Comparison of ENCODE assay signal across 8 mouse cellular contexts in the genomic region with DNA sequence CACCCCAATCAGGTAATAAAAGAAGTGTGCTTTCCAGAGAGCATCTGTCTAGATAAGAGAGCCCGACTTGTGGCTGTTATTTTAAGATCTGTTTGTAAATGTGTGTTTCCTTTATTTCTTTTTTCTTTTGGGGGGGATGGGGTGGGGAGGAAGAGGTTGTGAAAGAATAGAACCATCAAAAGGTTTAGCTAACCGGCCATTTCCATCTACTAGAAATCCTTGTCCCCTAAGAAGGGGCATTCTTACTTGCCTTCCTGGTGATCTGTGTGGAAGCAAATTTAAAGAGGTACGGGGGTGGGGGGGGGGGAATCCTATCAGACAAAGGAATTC. TPM values are rescaled to one million over a fixed set of nuclear protein-coding genes. Genes with fewer than 3 reads are reported as not detected.
DNase-seq lines count a peak whose midpoint lies in the region; ATAC-seq and TF ChIP-seq lines count a peak whose summit lies in the region.

No protein-coding gene starts in this region.

- no peaks in the 10 kb centered on the region for H3K27me3 ChIP-seq in embryonic facial prominence, embryonic 11.5 days (ENCODE audit: control insufficient read depth, insufficient read depth, low read length)
- no peaks in the 10 kb centered on the region for H3K27me3 ChIP-seq in intestine, embryonic 15.5 days (replicated peaks)
- H3K27me3 ChIP-seq in neural tube, embryonic 13.5 days = no peaks in the 10 kb centered on the region

- H3K4me2 ChIP-seq in embryonic facial prominence, embryonic 11.5 days (ENCODE audit: low read depth, low read length) = peak overlapping the region; percentile 84
- H3K4me2 ChIP-seq in intestine, embryonic 15.5 days (replicated peaks) = peak overlapping the region; percentile 91
- peak overlapping the region; percentile 88 for H3K4me2 ChIP-seq in neural tube, embryonic 13.5 days

- intact Hi-C loops in left cerebral cortex, postnatal 14 days (cut with DNase I) = no loop called here

- no peak overlapping the region for H3K27ac ChIP-seq in embryonic facial prominence, embryonic 11.5 days (replicated peaks; ENCODE audit: low read depth, low read length)
- H3K27ac ChIP-seq in intestine, embryonic 15.5 days = no peak overlapping the region
- H3K27ac ChIP-seq in neural tube, embryonic 13.5 days (replicated peaks) = no peak overlapping the region

- no peaks in the 10 kb centered on the region for H3K9me3 ChIP-seq in embryonic facial prominence, embryonic 11.5 days (replicated peaks; ENCODE audit: control insufficient read depth, low read length)
- no peaks in the 10 kb centered on the region for H3K9me3 ChIP-seq in intestine, embryonic 15.5 days
- no peaks in the 10 kb centered on the region for H3K9me3 ChIP-seq in neural tube, embryonic 13.5 days

- TF ChIP-seq CTCF in lung, adult 2 months (IDR thresholded peaks at IDR 0.05; ENCODE audit: insufficient read depth, low read length) = no peak

- H3K36me3 ChIP-seq in embryonic facial prominence, embryonic 11.5 days (replicated peaks; ENCODE audit: control insufficient read depth, insufficient read depth, low read depth, low read length) = no peaks in the 10 kb centered on the region; the same call in 1 of the 2 replicates
- 0 out of 2 replicates have a peak, but pooled peaks cover 3% of the 10 kb centered on the region for H3K36me3 ChIP-seq in intestine, embryonic 15.5 days
- H3K36me3 ChIP-seq in neural tube, embryonic 13.5 days = peaks cover 11% of the 10 kb centered on the region; the same call in 1 of the 2 replicates

- no peak for ATAC-seq in embryonic facial prominence, embryonic 11.5 days (replicated peaks; ENCODE audit: insufficient number of reproducible peaks, low FRiP score, low TSS enrichment, low read depth)
- no peak for ATAC-seq in intestine, embryonic 15.5 days
- no peak for ATAC-seq in neural tube, embryonic 13.5 days (ENCODE audit: low read depth)

- TF ChIP-seq POLR2A in lung, adult 2 months (IDR thresholded peaks at IDR 0.05; ENCODE audit: borderline replicate concordance, extremely low read depth, low read depth, low read length) = no peak

- DNase-seq in lung, adult 2 months = no peak
- DNase-seq in lung, postnatal 10 days = no peak
- no peak for DNase-seq in embryonic facial prominence, embryonic 11.5 days (ENCODE audit: low spot score)
- DNase-seq in right cerebral cortex, adult 2 months (ENCODE audit: low spot score in 2 of 2) = no peak
- DNase-seq in gastrocnemius, postnatal 10 days = no peak
- no peak for DNase-seq in left cerebral cortex, postnatal 14 days (ENCODE audit: low spot score in 2 of 2)

- peak overlapping the region; percentile 97 for H3K9ac ChIP-seq in embryonic facial prominence, embryonic 11.5 days (replicated peaks; ENCODE audit: low read length)
- H3K9ac ChIP-seq in intestine, embryonic 15.5 days = peak overlapping the region; percentile 97
- peak overlapping the region; percentile 89 for H3K9ac ChIP-seq in neural tube, embryonic 13.5 days

- WGBS in lung, adult 2 months = 3% methylated on average over 3 of the region's 3 CpGs
- 3% methylated on average over 3 of the region's 3 CpGs for WGBS in embryonic facial prominence, embryonic 11.5 days
- WGBS in intestine, embryonic 15.5 days = 8% methylated on average over 3 of the region's 3 CpGs
- WGBS in neural tube, embryonic 13.5 days = 4% methylated on average over 3 of the region's 3 CpGs

- H3K4me3 ChIP-seq in lung, adult 2 months (replicated peaks; ENCODE audit: extremely low read depth, low read depth, low read length) = peak overlapping the region; percentile 70
- peak overlapping the region; percentile 96 for H3K4me3 ChIP-seq in embryonic facial prominence, embryonic 11.5 days (ENCODE audit: low read depth, low read length)
- peak overlapping the region; percentile 94 for H3K4me3 ChIP-seq in intestine, embryonic 15.5 days (replicated peaks)
- H3K4me3 ChIP-seq in neural tube, embryonic 13.5 days = peak overlapping the region; percentile 95

- peaks cover 7% of the 10 kb centered on the region; the same call in 1 of the 2 replicates for H3K4me1 ChIP-seq in lung, adult 2 months (ENCODE audit: control insufficient read depth, insufficient read depth, low read length)
- H3K4me1 ChIP-seq in embryonic facial prominence, embryonic 11.5 days (ENCODE audit: control insufficient read depth, insufficient read depth, low read length) = no peaks in the 10 kb centered on the region
- H3K4me1 ChIP-seq in intestine, embryonic 15.5 days (replicated peaks) = peaks cover 18% of the 10 kb centered on the region
- peaks cover 25% of the 10 kb centered on the region for H3K4me1 ChIP-seq in neural tube, embryonic 13.5 days (replicated peaks)

RNA-seq across cellular contexts. Expression of a gene that starts 1.3 kb away (rescaled TPM):
- polyA plus RNA-seq in lung, adult 2 months (2012; rRNA removed) = 6.7 and 12.0 TPM in 2 replicates
- 13.6 and 16.9 TPM in 2 replicates for polyA plus RNA-seq in embryonic facial prominence, embryonic 11.5 days (2014; fragmentation: Nextera tagmentation; extraction: Ambion mirVana)
- 9.1 and 9.6 TPM in 2 replicates for polyA plus RNA-seq in intestine, embryonic 15.5 days (2015; fragmentation: Nextera tagmentation; extraction: Ambion mirVana)
- 5.8 and 6.8 TPM in 2 replicates for polyA plus RNA-seq in neural tube, embryonic 13.5 days (2015; fragmentation: Nextera tagmentation; extraction: Ambion mirVana)
- total RNA-seq in gastrocnemius, postnatal 10 days (2021) = 10 to 100 TPM; 14.3 to 19.4 TPM
- total RNA-seq in left cerebral cortex, postnatal 14 days (2021) = 10 to 100 TPM; 17.9 to 18.8 TPM
